Mouse (Mus musculus): ENCODE measurements around the gene Hoxa4.

Gene Hoxa4

DNA sequence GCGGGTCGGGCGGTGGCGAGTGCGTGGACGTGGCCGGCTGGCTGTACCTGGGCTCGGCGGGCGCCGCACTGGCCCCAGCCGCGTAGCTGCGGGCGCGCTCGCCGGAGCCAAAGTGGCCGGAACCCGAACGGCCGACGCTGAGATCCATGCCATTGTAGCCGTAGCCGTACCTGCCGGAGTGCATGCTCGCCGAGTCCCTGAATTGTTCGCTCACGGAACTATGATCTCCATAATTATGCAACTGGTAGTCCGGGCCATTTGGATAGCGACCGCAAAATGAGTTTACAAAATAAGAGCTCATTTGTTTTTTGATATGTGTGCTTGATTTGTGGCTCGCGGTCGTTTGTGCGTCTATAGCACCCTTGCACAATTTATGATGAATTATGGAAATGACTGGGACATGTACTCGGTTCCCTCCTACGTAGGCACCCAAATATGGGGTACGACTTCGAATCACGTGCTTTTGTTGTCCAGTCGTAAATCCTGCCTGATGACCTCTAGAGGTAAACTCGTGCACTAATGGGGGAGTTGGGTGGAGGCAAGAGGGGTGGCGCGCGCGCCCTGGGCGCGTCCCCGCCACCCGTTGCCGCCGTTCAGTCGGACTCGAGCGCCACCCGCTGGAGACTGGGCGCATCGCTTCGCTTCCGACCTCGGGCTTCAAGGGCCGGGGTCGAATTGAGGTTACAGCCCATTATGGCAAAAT is 12.6 kb upstream of the Hoxa4 start, which contains the start of gene Hoxa5:
Gene Hoxa5 (minus strand): TSS at position 538 of the 703 bp plus-strand sequence.
- in situ Hi-C loops (cut with MboI): no loop called here

- in situ Hi-C loops (cut with MboI): no loop called here
These were observed 12.0 kb upstream of the Hoxa4 start for GRCm38 (mm10) chr6:52203371-52204049.

- in situ Hi-C loops (cut with MboI): no loop called here
These were observed 11.5 kb upstream of the Hoxa4 start for GRCm38 (mm10) chr6:52203121-52203370.

DNA sequence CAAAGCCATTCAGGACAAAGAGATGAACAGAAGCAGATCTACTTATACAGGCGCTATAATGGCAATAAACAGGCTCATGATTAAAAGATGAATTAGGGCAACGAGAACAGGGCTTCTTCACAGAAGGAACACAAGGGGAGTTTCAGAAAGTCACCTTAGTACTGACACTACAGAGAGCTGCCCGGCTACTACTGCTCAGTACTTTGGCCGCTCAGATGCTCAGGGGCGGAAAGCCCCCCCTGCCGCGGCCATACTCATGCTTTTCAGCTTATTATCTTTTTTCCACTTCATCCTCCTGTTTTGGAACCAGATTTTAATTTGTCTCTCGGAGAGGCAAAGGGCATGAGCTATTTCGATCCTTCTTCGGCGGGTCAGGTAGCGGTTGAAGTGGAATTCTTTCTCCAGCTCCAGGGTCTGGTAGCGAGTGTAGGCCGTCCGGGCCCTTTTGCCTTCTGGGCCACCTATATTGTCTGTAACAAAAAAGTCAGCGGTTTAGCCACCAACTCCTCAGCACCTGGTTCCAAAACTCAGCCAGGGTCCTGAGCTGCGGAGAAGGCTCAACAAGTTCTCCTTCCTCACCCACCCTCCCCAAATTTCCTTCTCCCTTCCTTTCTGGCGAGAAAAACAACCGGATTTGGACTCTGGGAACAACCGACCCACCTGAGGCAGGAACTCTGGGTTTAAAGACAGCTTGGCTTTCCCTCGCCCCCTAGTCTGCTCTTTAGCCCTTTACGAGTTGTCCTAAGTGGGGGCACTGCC is 11.0 kb upstream of the Hoxa4 start:
- in situ Hi-C loops (cut with MboI): no loop called here

DNA sequence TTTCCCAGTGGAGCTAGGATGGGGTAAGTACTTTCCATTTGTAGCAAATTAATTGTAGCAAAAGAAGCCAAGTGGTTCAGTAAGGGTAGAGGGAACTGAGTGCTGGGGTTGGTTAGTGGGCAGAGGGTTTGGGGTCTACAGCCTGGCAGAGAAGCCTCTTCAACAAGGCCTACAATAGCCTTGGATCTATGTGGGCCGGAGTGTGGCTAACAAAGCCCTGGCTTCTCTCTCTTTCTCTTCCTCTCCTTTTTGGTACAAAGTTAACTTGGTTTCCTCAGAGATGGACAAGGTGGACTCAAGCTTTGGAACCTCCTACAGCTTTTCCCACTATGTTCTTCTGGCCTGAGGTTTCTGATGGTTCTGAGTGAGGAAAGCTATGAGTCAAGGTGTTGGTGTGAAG is 9.7 kb upstream of the Hoxa4 start:
- in situ Hi-C loops (cut with MboI): no loop called here

DNA sequence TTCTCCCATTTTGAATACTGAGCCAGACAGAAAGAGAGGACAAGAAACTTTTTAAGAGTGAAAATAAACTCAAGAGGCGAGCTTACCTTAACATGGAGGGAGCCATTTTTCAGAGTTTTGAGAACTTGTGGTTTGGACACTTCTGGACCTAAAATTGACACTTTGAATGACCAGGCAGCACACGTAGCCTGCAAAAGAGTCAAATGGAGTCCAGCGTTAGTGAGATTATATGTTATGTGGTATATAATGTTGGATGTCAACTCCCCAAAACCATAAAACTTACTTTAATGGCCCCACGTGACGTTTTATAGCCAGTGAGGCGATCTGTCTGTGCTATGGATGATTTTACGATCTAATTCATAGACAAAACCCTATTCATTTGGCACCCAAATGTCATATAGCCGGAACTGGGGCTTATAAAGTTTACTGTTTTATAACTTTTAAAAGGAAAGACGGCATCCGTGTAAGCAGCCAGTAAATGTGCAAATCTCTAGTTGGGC is 9.2 kb upstream of the Hoxa4 start:
- in situ Hi-C loops (cut with MboI): no loop called here

DNA sequence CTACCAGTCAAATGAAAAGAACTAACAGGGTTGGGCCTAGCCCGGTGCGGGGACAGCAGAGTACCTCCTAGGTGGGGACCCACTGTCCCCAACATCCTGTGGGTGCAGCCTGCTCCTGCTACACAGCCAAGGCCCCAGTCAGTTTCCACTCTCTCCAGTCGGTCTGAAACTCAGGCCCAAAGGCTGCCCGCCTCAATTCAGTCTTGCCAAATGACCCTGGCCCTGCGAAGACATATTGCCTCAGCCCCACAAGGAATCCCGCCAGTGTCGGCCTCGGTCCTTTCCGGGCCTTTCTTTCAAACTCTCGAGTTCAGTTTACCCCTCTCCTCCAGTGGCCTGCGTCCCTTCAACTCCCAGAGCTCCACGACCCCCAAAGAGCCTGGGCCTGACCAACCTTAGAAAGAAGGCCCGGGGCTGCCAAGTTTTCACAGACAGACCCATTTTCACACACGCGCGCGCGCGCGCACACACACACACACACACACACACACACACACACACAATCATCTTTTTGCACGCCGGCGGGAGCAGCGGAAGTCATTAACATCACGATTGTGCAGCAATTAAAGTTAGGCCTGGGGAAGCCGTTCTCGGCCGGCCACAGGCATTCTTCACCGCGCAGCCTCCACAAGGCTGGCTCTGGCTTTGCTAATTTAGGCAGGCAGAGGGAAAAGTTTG is 8.7 kb upstream of the Hoxa4 start:
- in situ Hi-C loops (cut with MboI): no loop called here

GRCm38 (mm10) chr6:52197271-52197670 is 5.7 kb upstream of the Hoxa4 start:
- in situ Hi-C loops (cut with MboI): no loop called here

- in situ Hi-C loops (cut with MboI): no loop called here
These were observed 5.3 kb upstream of the Hoxa4 start for GRCm38 (mm10) chr6:52196811-52197210.

GRCm38 (mm10) chr6:52194690-52195089 is 3.1 kb upstream of the Hoxa4 start:
- in situ Hi-C loops (cut with MboI): no loop called here

GRCm38 (mm10) chr6:52191860-52192550 is 452 bp upstream of the Hoxa4 start:
- in situ Hi-C loops (cut with MboI): no loop called here

GRCm38 (mm10) chr6:52190410-52190809 is 1.1 kb downstream of the Hoxa4 start:
- in situ Hi-C loops (cut with MboI): no loop called here

- in situ Hi-C loops (cut with MboI): no loop called here
These were observed 1.6 kb downstream of the Hoxa4 start for GRCm38 (mm10) chr6:52189909-52190308.

DNA sequence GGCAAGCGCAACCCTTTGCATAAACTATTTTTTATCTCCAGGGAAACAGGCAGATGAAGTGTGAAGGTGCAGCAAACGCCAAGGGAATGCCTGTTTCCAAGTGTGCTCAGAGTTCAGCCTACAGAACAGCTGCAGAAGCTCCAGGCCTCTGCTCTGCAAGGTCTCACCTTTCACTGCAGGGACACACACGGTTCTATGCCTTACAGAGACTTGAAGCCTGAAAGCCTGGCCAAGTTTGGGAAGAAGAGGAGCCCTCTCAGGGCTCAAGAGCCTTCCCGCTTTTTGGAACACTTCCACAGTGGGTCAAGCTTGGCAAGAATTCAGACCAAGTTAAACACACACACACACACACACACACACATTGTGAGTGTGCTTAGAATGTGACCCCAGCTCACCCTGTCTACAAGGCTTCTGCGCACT is 2.4 kb downstream of the Hoxa4 start:
- in situ Hi-C loops (cut with MboI): no loop called here

- in situ Hi-C loops (cut with MboI): no loop called here
These were observed 5.1 kb downstream of the Hoxa4 start for GRCm38 (mm10) chr6:52186500-52186899.

DNA sequence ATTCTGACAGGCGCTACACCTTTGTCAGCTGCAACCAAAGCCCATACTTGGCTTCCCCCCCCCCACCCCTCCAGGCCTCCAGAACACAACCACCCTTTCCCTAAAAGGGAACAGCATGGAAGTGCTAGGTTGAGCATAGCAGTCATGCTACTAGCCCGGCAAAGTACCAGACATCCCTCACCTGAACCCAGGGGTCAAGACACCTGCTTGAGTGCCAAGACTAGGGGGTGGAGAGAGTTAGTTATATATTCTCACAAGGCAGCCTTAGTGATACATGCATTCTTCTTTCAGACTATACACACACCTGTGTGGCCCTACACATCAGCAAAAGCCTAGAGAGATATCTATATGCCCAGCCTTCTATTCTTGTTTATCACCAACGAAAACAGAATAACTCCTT is 5.7 kb downstream of the Hoxa4 start:
- in situ Hi-C loops (cut with MboI): no loop called here

GRCm38 (mm10) chr6:52185222-52185621 is 6.3 kb downstream of the Hoxa4 start:
- in situ Hi-C loops (cut with MboI): no loop called here

GRCm38 (mm10) chr6:52184668-52185067 is 6.9 kb downstream of the Hoxa4 start:
- in situ Hi-C loops (cut with MboI): no loop called here

GRCm38 (mm10) chr6:52183311-52184080 is 8.1 kb downstream of the Hoxa4 start:
- in situ Hi-C loops (cut with MboI): no loop called here

- in situ Hi-C loops (cut with MboI): no loop called here
These were observed 8.8 kb downstream of the Hoxa4 start for GRCm38 (mm10) chr6:52182793-52183192.

DNA sequence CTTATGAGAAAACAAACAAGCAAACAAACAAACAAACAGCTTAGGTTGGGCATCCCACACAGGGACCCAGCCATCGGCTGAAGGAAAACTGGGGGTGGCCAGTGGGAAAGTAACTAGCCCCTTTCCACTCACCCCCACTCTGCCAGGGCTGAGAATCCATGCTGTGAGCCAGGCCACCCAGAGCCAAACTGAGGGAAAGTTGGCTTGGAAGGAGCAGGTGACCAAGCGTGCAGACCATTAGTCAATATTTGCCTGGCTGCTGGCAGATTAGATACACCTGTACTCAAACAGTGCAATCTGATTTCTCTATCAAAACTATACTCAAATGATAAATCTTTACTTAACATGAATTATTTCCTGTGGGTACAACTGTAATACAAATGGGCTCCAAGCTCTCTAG is 9.5 kb downstream of the Hoxa4 start:
- in situ Hi-C loops (cut with MboI): no loop called here
